Mouse (Mus musculus) layer of hippocampus, postnatal 25 days (tissue): ENCODE results near the gene Caln1. TPM values are rescaled to one million over a fixed set of nuclear protein-coding genes. Genes with fewer than 3 reads are reported as not detected.
"Not testable (repeated sequence)": the region's sequence is repeated elsewhere in the genome, so short reads cannot be mapped to it uniquely, and the experiment has no call there.

Source experiments
- DNase-seq, 2 experiments: peaks; one replicate each; pipeline ENCODE4 v3.0.0; 2022; ENCODE audit warnings: mixed read lengths in 2 of 2, low spot score in 1 of 2; ENCODE audit errors: extremely low spot score in 1 of 2
- total RNA-seq, 2 experiments: library from RNA; stranded (reverse); gene quantifications; 2 replicates each; pipeline ENCODE4 v1.2.3; 2021

The Caln1 gene
- total RNA-seq, 2 experiments from 2014 or later: 140 to 151 TPM

DNA sequence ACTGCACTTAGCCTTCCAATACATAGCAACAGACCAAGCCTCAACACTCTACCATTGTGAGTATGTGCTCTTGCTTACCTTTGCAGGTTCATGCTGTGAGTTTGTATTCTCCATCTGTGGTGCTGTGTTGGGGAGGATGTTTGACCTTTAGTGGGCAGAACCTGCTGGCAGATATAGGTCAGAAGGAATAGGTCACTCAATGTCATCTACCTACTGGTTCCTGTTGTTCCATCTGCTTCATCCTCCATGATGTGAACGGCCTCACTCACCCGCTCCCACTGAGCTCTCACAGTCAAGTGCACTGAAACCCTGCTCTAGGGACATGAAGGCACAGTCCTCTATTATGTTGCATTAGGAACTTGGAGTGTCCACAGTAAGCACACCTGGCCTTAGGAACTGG lies 141.3 kb downstream of the Caln1 start:
- DNase-seq: no peak

DNA sequence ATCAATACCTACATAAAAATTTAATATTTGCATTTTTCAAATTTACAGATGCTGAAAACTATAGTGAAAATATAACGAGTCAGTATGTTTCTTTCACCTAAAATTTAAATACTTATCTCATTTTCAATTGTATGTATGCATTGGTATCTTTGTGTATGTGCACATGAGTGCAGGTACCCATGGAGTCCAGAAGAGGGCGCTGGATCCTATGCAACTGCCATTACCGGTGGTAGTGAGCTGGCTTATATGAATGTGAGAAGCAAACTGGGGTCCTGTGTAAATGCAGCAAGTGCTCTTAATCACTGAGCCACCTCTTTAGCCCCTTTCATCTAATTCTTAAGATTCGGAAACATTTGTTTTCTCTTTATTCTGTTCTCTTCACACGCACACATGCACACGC lies 146.1 kb downstream of the Caln1 start:
- DNase-seq: no peak

DNA sequence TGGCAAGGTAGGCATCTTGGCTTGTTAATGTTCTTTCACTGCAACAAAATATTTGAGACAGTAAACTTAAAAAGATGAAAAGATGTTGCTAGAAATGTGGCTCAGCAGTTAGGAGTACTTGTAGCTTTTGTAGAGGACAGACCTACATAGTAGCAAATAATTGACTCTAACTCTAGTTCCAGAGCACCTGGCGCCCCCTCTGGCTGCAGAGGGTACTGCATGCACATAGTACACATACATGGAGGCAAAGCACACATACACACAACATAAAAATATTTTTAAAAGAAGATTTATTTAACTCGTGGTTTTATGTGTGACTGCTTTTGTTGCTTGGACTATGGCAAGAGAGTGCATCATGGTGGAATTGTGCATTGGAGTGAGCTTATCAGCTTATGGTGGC lies 151.3 kb downstream of the Caln1 start:
- no peak for DNase-seq

DNA sequence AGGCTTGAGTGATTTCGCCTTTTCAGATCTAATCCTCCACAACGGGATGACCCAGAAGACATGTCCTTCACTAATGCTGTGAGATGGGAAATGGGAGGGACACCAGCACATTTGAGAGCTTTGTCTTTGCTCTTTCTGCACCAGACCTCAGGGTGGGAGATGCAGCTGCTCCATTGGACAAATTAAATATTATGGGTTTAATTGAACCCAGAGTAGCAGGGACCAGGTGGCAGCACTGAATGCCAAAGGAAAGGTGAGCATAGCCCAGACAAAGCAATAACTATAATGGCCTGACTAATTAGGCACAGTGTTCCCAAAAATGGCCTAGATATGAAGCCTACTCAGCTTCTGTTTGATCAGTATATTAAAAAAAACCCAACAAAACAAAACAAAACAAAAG lies 158.2 kb downstream of the Caln1 start:
- no peak for DNase-seq

DNA sequence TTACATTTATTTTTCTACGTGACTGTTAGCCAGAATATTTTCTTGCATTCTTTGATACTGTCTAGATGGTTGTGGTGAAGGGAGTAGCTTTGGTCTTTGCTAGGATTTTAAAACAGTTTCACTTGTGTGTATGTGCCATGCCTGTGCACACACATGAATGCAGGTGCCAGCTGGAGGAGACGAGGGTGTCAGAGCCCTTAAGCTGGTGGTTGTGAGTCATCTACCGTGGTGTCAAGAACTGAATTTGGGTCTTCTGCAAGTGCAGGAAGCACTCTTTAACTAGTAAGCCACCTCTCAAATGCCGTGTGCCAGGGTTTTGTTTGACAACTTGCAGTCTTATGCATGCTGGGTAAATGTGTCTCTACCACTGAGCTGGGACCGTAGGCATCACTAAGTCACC lies 178.2 kb downstream of the Caln1 start:
- DNase-seq: no peak

DNA sequence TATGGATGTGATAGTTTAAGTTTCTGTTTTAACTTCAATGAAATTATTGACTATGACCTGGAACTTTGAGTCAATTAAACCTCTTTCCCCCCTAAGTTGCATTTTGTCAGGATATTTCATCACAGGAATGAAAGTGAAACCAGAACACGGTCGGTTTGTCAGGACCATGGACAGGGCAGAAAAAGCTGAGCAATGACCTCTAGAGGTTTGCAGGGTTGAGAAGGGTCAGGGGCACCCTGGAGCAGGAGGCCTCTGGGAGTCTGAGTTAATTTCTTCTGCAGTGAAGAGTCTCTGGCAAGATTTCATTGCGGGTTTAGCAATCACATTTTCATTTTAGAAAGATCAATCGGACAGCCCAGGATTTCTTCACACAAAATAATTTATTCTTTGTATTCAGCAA lies 184.7 kb downstream of the Caln1 start:
- no peak for DNase-seq

DNA sequence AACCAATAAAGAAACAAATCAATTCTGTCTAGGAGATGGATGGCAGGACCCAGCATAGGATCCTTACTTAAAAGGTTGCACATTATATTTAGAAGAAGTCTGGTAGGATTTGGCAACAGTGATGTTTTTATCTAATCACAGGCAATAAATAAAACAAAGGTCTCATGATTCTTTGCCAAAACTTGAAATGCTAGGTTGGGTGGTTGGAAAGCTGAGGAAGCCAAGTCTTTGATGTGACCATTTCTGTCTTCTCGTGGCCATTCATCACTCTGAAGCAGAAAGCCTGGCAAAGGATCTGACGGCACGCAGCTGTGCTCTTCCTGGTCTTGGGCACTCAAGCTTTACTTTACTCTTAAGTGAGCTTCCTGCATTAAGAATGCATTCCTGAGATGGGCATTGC lies 193.9 kb downstream of the Caln1 start:
- no peak for DNase-seq

DNA sequence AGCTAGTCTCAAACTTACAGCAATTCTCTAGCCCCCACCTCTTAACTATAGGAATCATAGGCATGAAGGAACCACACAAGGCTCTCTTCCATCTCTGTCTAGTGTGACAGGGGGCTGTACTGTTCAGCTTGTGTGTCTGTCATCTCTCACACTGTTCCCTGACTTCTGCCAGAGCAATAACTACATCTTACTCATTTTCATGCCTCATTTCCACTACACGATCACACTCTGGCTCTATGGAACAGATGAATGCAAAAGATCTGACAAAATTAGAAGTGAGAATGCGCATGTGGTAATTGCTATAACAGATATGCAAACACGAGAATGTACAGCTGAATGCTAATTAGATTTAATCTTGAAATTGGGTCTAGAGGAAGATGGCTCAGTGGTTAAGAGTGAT lies 196.7 kb downstream of the Caln1 start:
- DNase-seq: no peak

DNA sequence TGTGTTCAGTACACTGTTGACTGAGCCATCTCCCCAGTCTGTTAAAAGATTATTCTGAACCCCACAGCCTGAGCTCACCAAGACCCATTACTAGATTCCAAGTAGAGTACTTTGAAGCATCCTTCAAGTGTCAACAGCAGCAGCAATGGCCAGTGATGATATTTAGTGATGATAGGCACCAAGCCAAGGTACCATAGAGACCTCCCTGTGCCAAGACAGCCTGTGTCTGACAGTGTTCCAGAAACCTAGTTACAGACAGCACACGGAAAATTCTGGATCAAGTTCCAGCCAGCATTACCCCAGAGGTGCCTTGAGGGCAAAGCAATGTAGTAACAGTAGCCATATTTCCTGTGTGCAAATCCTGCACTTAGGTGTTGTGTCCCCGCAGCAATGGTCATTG lies 208.3 kb downstream of the Caln1 start:
- DNase-seq: no peak

DNA sequence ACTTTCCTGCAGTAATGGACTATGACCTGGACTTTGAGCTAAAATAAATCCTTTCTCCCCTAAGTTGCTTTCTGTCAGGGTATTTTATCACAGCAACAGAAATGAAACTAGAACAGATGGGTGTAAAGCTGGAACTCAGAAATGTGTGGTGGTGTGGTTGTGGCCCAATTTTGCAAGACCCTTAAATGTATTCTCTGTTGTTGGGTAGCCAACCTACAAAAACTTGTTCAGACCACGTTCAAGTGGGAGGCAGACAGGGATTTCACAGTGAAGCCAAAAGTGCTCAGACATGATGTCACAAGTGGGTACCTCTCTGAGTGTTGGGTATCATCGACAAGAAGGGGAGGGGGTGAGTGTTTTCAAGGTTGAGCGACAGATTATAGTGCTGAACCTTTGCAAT lies 214.8 kb downstream of the Caln1 start:
- DNase-seq: no peak

DNA sequence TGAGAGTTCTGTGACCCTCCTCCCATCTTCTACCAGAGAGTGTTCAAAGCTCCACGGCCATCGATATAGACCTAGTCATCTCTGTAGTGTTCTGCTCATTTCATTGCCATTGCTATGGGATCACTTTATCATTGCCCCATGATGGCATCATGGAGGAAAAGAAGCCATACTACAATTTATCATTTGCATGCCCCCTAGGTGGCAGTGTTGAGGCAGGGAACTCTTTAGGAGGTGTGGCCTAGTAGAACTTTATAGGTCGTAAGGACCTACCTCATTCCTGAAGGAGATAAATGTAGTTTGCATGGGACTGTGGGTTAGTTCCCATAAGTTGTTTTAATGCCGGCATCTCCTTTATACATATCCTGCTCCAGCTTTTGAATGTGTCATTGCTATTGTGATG lies 217.0 kb downstream of the Caln1 start:
- DNase-seq: peak in 1 of 2 experiments; percentile 15

DNA sequence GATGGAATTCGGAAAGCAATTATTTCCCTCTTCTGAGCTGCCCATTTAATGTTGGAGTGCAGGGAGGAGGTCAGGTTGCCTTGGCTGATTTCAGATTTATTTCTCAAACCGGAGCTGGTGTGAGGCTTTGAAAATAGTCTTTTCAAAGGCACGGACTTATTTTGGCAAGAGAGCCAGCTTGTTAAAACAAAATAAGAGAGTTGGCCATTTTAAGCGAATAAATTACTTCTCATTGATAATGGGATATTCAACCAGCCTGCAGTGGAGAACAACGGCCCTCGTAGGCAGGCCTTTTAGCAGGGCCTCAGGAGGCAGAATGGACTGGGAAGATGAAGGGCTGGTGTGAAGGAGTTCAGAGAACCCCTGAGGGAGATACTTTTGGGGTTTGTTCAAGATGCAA lies 227.3 kb downstream of the Caln1 start:
- no peak for DNase-seq

DNA sequence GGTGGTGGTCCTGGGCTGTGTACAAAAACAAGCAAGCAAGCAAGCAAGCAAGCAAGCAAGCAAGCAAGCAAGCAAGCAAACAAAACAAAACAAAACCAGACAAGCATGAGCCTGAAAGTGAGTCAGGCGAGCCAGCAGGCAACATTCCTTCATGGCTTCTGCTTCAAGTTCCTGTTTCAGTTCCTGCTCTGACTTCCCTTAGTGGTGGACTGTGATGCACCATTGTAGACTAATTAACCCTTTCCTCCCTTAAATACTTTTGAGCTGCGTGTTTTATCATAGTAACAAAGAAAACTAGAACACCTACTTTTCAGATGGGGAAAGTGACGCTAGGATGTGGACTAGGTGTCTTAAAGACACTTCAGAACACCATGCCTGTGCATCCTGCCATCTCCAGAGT lies 244.4 kb downstream of the Caln1 start:
- no peak for DNase-seq

DNA sequence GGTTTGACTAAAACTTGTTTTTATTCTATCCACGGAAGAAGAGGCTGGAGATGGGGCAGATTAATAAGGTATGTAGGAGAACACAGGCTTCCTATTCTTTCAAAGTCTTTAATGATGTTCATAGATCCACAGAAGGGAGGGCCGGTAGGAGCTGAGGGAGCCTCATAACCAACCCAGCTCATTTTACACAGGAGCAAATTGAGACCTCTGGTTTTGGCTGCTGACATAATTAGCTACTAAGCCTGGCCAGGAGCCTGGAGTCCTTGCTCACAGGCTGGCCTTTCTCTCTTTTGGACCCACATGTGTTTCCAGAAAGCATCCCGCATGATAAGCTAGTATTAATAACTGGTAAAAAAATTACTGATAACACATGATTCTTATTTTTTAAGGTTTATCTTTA lies 245.0 kb downstream of the Caln1 start:
- no peak for DNase-seq

DNA sequence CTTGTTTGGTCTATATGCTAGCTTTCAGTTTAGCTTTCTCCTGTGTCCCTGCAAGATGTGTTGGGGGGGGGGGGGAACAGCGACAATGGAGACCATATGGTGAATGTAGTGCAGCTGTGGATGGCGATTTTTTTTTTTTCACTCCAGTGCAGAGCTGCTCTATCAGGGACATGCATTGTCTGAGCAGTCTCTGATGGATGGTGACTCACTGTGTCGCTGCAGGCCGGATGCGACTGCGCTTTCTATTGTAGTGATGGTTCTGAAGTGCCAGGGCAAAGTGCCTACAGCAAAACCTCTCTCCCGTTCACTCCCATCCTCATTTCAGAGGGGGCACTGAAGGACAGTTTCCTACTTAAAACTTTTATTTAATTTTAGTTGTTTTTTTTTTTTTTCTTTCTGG lies 250.8 kb downstream of the Caln1 start:
- DNase-seq: no peak

DNA sequence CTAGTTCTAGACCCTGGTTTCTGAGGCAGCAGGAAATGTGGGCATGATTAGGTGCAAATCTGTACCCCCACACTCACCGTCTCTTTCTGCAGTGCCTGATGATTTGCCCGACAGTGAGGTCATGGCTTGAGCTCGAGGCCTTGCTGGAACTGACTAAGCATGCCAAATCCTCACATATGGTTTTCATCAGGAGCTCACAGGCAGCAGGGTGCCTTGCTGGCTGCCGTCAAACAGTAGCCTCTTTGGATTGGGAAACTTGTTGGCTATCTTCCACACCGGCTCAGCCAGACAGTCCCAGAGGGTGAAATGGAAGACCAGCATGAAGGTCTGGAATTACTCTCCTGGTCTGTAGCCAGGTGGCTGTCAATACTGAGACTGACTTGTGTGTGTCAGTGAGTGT lies 254.0 kb downstream of the Caln1 start:
- DNase-seq: peak in 1 of 2 experiments; percentile 21

DNA sequence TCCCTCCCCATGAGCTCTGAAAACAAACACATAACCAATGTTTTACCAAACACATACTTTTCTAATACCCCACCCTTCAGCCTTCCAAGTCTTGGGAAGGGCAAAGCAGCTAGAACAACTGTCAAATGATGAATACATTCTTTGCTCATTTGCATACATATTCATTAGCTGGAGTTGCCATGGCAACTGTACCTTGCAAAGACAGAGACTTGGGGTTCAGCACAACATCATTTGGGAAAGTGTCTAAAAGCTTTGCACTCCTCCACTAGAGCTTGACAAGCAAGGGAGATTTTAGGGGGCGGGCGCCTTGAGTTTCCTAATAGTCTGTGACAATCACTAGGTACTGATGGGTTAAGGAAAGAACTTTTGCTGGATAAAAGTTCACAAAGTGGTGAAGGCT lies 258.5 kb downstream of the Caln1 start:
- no peak for DNase-seq

DNA sequence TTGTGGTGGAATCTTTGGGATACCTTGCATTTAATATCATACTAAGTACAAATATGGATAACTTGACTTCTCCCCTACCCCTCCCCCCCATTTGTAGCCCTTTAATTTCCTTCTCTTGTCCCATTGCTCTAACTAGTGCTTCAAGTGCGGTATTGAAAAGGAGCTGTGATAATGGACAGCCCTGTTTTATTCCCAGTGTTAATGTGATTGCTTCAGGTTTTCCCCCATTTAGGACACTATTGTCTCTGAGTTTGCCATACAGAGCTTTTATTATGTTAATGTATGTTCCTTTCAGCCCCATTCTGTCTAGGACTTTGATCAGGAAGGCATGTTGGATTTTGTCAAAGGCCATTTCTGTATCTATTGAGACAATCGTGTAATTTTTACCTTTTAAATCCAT lies 266.1 kb downstream of the Caln1 start:
- DNase-seq: no peak

DNA sequence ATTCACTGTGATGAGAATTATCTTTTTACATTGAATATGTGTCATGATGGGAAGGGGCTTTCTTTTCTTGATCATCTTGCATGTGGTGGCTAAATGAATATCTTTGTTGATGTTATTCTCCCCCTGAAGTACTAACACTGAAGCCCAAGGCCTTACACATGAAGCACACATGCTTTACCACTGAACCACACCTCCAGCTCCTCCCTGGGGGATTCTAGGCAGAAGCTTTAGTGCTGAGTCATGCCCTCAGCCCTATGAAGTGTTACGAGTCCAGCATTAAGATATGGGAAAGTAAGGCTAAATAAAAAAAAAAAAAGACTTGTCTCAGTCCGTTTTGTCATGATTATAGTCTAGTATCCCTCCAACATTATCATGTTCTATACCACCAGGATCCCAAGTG lies 272.6 kb downstream of the Caln1 start:
- no peak for DNase-seq

DNA sequence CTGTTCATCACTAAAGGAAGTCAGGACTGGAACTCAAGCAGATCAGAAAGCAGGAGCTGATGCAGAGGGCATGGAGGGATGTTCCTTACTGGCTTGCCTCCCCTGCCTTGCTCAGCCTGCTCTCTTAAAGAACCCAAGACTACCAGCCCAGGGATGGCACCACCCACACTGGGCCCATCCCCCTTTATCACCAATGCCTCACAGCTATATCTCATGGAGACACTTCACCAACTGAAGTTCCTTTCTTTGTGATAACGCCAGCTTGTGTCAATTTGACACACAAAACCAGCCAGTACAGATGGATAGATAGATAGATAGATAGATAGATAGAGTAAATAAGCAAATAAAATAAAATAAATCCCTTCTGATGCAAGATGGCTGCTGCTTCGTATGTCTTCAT lies 276.9 kb downstream of the Caln1 start:
- not testable (repeated sequence) for DNase-seq

DNA sequence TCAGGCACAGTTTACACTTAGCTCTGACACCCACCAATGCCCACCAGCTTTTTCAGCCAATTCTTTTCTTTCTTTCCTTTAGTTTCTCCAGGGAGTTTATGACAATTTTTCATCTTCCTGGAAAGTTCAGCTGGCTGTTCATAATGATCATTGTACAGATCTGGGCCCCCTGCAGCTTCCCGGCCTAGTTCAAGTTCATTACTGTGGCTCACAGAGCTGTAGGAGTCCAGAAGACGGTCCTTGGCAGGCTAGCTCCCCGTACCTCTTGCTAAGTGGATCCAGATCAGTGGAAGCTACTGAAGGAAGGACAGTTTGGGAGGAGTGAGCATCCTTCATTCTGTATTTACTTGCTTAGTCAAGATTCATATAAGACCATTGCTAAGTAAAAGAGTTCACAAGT lies 288.9 kb downstream of the Caln1 start:
- no peak for DNase-seq

DNA sequence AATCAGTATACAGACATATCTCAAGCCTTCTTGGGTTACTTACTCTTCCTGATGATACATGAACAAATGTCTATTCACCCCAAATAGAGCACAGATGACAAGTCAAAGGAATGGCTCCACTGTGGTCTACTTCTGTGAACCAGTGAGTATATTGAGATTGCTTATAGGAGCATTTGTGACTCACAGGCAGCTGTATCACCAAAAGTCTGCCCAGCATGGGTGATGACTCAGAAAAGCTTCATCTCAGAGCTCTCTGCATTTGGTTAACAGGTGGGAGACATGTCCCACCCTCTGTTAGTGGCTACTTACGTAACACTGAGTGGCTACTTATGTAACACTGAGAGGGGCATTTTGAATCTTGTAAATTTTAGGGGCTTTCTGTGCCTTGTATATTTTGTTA lies 296.8 kb downstream of the Caln1 start:
- no peak for DNase-seq

DNA sequence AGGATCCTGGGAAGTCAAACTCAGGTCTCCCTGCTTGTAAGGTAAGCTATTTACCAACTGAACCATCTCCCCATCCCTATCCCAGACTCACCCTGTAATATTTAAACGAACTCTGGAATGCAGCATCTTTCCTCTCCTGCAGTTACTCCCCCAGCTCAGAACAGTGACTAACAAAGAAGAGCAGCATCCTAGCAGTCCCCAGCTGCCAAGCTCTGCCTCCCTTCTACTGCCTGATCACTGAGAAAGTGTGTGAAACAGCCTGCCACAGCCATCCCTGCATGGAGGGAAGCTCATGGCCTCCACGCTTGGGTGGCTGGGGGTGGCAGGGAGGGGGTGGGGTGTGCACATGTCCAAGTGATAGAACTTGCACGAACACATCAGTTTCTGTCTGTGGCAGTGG lies 303.3 kb downstream of the Caln1 start:
- DNase-seq: no peak

DNA sequence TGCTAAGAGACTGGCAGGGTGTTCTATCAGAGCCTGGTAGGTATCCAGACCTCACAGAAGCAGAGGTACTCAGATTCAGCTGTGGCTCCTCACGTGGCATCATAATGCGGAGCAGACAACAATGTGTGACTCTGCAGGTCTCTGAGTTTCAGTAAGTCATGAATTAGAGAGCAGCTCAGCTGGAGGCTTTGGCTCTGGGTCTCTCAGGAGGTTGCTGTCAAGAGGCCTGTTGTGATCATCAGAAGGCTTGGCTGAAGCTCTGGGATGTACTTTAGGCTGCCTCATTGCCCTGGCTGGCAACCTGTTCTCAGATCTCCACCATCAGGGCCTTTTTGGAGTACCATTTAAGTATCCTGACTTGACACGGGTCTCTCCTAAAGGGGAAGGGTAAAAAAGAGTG lies 303.8 kb downstream of the Caln1 start:
- no peak for DNase-seq
